Mouse (Mus musculus): ENCODE measurements around the gene Slc22a3.

DNA sequence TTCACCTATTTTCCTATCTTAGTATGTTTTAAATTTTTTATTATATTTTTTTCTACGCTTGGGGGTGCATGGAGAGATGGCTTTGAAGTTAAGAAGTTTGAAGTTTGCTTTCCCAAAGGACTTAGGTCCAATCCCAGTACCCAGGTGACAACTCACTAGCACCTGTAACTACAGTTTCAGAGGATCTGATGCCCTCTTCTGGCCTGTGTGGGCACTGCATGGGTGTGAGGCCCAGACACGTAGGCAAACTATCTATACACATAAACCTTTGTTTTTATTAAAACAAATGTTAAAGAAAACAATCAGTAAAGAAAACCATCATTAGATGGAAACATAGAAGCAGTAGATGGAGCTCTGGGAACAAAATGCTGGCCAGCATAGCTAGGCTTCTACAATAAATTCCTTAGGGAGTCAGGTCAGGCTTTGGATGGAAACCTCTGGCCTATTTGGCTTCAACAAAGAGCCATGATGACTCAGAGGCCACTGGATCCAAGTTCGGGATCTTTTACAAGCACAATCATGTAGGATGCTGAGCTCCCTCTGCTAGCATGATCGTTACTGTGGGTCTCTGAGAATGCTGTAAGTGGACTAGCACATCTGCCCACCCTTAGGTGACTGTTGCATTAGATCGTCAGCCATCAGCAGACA is 52.2 kb downstream of the Slc22a3 start:
- TF ChIP-seq USF1 (IDR thresholded peaks at IDR 0.05; ENCODE audit: low read depth, low read length) = no peak
- TF ChIP-seq MXI1 (IDR thresholded peaks at IDR 0.05; ENCODE audit: low read depth, low read length) = no peak
- TF ChIP-seq POLR2A (IDR thresholded peaks at IDR 0.05; ENCODE audit: low read depth, low read length) = no peak
- TF ChIP-seq CHD1 (IDR thresholded peaks at IDR 0.05; ENCODE audit: low read depth, low read length) = no peak
- TF ChIP-seq HCFC1 (IDR thresholded peaks at IDR 0.05; ENCODE audit: low read depth, low read length) = no peak
- TF ChIP-seq EP300 (IDR thresholded peaks at IDR 0.05; ENCODE audit: low read length) = no peak
- TF ChIP-seq CTCF (conservative IDR thresholded peaks at IDR 0.05 in 1 of 2, IDR thresholded peaks at IDR 0.05 in 1 of 2; ENCODE audit: low read depth in 2 of 2, low read length in 2 of 2) = peak; percentile 66 to 77
- TF ChIP-seq MAZ (IDR thresholded peaks at IDR 0.05; ENCODE audit: low read depth, low read length) = no peak
- no peak for TF ChIP-seq TCF12 (IDR thresholded peaks at IDR 0.05; ENCODE audit: low read depth, low read length)
